Mouse (Mus musculus) right cerebral cortex, postnatal 4 days (tissue): ENCODE results near the gene Ksr1.
"Not testable (repeated sequence)": the region's sequence is repeated elsewhere in the genome, so short reads cannot be mapped to it uniquely, and the experiment has no call there.

Experiments used
- DNase-seq: peaks from one replicate; pipeline ENCODE4 v3.0.0-alpha.2; 2022

Ksr1 gene

GRCm38 (mm10) chr11:79006417-79006816 is 139.8 kb downstream of the Ksr1 start:
- no peak for DNase-seq

DNA sequence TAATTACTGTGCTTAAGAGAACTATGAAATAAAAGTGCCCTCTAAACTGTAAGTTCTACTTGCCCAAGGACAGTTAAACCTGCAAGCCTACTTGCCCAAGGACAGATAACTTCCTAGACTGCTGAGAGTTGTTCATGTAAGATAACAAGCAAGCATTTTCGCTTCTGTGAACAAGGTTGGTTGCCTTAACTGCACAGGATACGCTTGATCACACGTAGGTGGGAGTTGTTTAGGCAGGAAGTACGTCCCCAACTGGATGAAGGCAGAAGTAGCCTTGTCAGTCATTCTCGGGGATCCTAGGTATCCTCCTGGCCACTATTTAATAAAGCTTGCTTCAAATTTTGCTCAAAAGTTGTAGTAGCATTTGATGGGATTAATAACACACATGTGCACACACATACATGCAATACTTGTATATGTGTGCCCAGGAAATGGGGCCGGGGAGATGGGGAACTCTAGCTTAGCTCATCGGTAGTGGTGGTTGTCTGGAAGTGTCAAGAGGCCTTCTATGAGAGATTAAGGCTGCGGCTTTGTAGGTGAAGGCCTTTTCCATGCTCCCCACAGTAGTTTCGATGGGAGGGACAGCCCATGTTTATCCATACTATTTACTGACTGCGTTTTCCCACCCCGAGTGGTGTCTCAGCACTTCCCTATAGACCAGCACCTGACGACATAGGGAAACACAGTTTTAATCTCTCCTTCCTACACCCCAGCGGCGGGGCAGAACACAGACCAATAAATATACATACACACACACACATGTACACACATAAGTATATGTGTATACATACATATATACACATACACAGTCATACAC is 140.4 kb downstream of the Ksr1 start:
- no peak for DNase-seq

GRCm38 (mm10) chr11:79003769-79004638 is 142.2 kb downstream of the Ksr1 start:
- no peak for DNase-seq

DNA sequence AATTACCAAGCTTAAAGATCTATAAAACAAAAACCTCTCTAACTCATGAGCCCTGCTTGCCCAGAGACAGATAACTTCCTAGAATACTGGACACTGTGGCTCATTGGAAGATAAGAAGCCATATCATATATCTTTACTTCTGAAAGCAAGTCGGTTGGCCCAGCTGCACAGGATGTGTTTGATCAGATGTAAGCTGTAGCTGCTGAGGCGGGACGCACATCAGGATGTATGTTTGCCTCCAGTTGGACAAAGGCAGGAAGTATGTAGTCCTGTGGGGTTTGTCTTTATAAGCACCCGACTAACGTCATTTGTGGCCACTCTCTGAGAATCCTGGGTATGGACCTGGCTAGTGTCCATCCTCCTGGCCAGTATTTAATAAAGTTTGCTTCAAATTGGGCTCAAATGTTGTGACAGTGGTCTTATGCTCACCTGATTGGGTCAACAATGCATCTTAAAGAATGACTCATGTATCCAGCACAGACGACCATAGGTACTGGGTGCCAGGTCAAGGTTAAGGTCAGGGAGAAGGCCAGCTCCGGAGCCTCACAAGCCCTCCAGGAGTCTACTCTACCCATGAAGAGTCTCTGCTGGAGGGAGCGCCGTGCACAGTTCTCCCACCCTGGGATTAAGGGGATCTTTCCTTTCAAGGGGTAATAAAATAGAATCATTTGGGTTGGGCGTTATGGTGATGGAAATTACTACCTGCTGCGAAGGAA is 143.0 kb downstream of the Ksr1 start:
- DNase-seq: no peak

- no peak for DNase-seq
Measured at GRCm38 (mm10) chr11:79002551-79002951, 143.7 kb downstream of the Ksr1 start.

- no peak for DNase-seq
Measured at GRCm38 (mm10) chr11:79001871-79002270, 144.3 kb downstream of the Ksr1 start.

GRCm38 (mm10) chr11:78999118-78999517 is 147.1 kb downstream of the Ksr1 start:
- DNase-seq: no peak

DNA sequence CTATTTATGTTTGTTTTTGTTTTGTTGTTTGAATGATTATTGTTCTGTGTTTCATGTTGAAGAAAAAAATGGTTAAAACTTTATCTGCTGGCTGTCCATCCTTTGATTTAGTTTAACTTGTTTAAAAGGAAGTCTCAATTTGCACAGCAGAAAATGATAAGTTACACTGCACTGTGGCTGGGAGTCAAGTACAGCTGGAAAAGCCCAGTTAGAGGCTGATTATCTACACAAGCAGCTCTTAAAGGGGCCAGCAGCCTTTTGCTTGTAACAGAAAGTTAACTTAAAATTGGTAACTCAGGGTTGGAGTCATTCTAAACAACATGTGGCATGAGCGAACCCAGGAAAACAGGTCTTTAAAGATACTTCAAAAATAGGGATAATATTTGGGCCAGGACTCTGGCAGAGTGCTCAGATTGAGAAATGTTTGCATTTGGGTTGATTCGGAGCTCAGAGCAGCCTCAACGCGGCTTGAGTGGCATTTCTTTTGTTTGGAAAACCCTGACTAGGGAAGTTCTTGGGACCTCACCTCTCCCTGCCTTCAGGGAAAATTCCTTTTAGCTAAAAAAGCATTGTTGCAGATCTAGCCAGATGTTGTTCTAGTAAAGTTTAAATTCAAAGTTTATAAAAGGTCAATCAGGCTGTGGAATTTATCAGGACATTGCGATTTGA is 155.2 kb downstream of the Ksr1 start:
- DNase-seq: not testable (repeated sequence)

DNA sequence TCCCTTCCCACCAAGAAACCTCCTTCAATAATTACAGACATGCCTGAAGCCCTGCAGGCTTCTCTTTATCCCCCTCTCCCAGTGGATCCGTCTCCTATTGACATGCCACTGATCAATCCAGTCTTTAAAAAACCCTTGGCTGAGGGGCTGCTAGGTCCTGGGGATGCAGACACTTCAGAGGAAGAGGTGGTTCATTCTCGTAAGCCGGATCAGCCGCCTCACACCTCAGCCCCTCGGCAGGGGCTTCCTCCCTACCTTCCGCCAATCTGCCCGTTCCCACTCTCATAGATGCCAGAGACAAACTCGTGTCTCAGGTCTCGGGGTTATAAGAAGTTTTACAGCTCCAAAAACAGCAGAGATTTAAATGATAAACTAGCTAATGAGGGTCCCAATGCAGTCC is 156.1 kb downstream of the Ksr1 start:
- DNase-seq: no peak

DNA sequence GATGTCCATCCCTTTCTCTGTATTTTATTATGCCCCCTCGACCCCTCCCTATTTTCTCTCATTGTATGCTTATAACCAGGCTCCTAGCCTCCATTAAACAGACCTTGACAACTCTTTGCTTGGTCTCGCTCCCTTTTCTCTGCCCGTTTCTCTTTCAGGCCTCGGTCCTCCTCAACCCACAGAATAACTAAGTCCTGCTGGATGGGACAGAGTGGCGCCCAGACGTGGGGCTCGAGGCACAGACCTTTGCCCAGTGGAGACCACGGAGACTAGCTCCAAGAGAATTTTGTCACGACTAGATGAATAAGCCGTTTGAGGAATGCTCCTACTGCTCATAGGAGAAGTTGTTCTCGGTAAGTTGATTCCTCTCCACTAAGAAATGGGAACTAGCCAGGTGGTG is 157.0 kb downstream of the Ksr1 start:
- not testable (repeated sequence) for DNase-seq

DNA sequence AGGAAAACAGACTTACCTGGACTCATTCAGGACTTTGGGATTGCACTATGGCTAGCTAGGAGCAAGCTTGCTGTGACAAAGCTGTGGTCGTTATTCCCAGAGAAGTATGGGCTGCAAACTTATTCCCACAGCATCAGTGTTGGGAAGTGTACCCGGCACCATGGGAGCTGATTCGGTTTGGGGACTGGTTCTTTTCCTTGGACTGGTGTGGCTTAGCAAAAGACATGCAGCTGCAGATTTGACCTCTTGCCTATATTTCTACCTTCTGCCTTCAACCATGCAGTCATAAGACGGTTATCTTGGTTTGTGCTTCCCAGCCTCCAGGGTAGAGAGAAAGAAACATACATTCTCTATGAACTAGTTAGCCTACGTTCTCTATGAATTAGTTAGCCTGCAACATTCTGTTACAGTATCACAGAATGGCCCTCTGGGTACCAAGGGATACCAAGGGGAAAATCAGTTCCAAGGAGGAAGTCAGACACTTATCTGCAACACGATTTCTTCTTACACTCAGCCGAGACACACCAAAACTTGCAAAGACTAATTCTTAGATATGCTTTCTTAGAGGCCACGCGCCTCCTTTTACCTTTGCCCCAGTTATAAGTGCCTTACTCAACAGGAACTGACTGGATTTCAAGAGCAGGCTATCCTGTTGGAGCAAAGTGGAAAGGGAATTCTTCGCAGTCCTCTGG is 159.8 kb downstream of the Ksr1 start:
- DNase-seq: no peak

DNA sequence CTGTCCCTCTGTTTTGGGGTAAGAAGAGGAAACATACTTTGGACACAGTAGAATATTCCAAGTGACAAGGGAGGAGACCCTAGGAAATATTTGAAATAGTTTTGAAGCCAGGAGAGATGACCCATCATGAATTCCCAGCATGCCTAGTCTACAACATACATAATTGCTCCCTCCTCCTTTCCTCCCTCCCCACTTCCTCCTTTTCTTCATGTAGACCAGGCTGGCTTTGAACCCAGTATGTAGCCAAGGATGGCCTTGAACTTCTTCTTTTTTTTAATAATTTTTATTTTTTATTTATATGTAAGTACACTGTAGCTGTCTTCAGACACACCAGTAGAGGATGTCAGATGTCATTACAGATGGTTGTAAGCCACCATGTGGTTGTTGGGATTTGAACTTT is 160.7 kb downstream of the Ksr1 start:
- no peak for DNase-seq

GRCm38 (mm10) chr11:78984483-78985177 is 161.6 kb downstream of the Ksr1 start, which contains the start of gene Lgals9:
Gene Lgals9 (minus strand): TSS chr11:78984946.
- DNase-seq: no peak

DNA sequence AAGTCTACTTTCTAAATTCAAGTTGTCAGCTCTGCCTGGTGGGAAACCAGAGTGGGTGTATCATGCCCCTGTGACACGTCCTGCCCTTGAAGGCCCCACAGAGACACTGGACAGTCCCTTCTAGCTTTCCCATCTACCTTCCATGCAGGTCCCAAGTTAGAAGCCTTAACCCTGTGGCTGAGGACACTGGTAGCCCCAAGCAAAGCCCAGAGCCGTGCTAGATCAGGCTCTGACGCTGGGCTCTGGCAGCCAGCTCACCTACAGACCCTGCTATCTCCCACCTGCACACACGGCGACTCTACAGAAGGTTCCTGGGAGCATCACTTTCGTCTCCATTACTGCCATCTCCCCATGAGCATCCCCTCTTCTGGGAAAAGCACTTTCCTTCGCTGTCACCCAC is 162.7 kb downstream of the Ksr1 start:
- DNase-seq: no peak

- no peak for DNase-seq
Measured at GRCm38 (mm10) chr11:78982513-78983291, 163.5 kb downstream of the Ksr1 start.

DNA sequence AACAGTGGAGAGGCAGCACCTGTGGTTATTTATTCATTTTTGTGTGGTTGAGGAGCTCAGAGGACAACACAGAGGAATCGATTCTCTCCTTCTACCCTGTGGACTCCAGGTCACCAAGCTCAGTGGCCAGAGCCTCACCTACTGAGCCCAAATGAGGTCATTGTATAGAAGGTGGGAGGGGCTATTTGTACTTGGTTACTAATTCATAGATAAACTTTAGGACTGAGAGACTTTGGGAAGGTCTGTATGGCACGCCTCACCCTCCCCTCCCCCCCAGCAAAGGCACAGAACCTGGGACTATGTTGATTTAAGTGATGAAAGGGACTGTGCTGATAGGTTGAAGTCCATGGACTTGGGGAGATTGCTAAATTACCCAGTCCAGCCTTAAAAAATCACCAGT is 164.2 kb downstream of the Ksr1 start:
- no peak for DNase-seq

DNA sequence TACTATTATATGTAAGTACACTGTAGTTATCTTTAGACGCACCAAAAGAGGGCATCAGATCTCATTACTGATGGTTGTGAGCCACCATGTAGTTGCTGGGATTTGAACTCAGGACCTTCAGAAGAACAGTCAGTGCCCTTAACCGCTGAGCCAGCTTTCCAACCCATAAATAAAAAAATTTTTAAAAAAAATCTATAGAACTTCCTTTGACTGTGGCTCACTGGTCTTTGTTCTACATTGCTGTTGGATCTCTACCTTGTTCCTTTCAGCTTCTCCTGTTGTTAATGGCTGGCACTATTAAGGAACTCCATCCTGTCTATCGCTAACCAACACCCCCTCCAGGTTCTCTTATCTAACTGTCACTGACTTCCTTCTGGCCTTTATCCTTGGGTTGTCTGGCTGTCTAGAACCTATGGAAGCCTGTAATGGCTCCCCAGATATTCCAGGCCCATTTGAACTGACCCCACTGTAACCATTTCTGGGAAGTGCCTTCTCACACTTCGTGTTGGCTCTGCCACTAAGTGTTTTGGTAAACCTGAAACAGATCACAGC is 166.0 kb downstream of the Ksr1 start:
- no peak for DNase-seq

DNA sequence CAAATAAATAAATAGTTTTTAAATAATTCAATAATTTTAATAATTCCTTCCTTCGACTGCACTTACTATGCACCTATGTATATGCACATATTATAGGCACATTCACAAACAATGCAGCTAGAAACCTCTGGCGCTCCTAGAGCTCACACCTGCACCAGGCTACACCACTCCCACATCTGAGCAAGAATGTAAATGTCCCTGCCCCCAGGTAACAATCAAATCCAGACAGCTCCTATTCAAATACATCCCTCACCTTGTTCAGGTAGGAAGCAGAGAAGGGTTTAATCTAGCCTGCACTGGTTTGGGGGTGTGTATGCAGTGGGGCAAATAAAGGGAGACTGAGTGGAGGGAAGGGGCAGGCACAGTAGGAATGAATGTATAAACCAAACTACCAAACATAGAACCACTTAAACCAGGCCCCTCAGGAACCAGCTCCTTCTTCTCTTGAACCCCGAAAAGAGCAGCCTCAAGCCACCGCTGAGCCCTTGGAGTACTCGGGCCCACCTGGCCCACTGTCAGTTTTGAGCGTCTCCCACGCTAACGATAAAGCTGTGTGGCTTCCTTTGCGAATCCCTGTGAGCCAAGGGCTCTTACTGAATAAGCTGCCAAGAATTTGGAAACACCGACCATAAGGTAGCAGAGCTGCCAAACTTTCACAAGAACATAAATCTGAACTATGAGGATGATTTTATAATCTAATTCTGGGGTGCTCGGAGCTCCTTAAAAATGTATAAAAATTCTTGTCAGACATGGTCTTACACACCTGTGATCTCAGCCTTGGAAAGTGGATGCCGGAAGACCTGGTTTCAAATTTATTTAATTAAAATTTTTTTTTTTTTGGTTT is 167.8 kb downstream of the Ksr1 start:
- no peak for DNase-seq
